Mouse (Mus musculus) cerebellum, postnatal 4 days (tissue): ENCODE data around the gene Camk2b.

Source experiments
- DNase-seq, 2 experiments: peaks; one replicate each; pipeline ENCODE4 v3.0.0; 2022; ENCODE audit warnings: low spot score in 2 of 2, mixed read lengths in 1 of 2

Camk2b gene

GRCm38 (mm10) chr11:6050066-6050560, 16.0 kb downstream of the Camk2b start:
- no peak for DNase-seq

- no peak for DNase-seq
These were observed 18.0 kb downstream of the Camk2b start for GRCm38 (mm10) chr11:6048208-6048607.

- DNase-seq, result no peak
These were observed 27.2 kb downstream of the Camk2b start for GRCm38 (mm10) chr11:6038929-6039328.

GRCm38 (mm10) chr11:6037686-6038085, 28.5 kb downstream of the Camk2b start:
- DNase-seq, result no peak

- DNase-seq, result no peak
These were observed 29.0 kb downstream of the Camk2b start for GRCm38 (mm10) chr11:6037198-6037597.

GRCm38 (mm10) chr11:6036477-6036876, 29.7 kb downstream of the Camk2b start:
- DNase-seq, result no peak

- no peak for DNase-seq
These were observed 30.6 kb downstream of the Camk2b start for GRCm38 (mm10) chr11:6035521-6035920.

- no peak for DNase-seq
These were observed 31.4 kb downstream of the Camk2b start for GRCm38 (mm10) chr11:6034740-6035139.

GRCm38 (mm10) chr11:6033801-6034200, 32.4 kb downstream of the Camk2b start:
- DNase-seq, result no peak

- no peak for DNase-seq
These were observed 33.0 kb downstream of the Camk2b start for GRCm38 (mm10) chr11:6033147-6033546.

GRCm38 (mm10) chr11:6030650-6031049, 35.5 kb downstream of the Camk2b start:
- DNase-seq, result peak; percentile 54 to 88

- DNase-seq, result no peak
These were observed 36.4 kb downstream of the Camk2b start for GRCm38 (mm10) chr11:6029790-6030189.

GRCm38 (mm10) chr11:6028911-6029310, 37.3 kb downstream of the Camk2b start:
- DNase-seq, result no peak

GRCm38 (mm10) chr11:6026361-6026760, 39.8 kb downstream of the Camk2b start:
- DNase-seq, result peak in 1 of 2 experiments; percentile 73

- DNase-seq, result peak in 1 of 2 experiments; percentile 20
These were observed 41.1 kb downstream of the Camk2b start for GRCm38 (mm10) chr11:6024923-6025652.

- DNase-seq, result no peak
These were observed 45.0 kb downstream of the Camk2b start for GRCm38 (mm10) chr11:6020897-6021839.

- no peak for DNase-seq
These were observed 45.8 kb downstream of the Camk2b start for GRCm38 (mm10) chr11:6020360-6020759.

- no peak for DNase-seq
These were observed 47.7 kb downstream of the Camk2b start for GRCm38 (mm10) chr11:6018218-6019010.

GRCm38 (mm10) chr11:6017484-6018140, 48.5 kb downstream of the Camk2b start:
- no peak for DNase-seq

- DNase-seq, result no peak
These were observed 49.3 kb downstream of the Camk2b start for GRCm38 (mm10) chr11:6016797-6017395.

- DNase-seq, result no peak
These were observed 49.8 kb downstream of the Camk2b start for GRCm38 (mm10) chr11:6016368-6016767.
